Mouse (Mus musculus) left cerebral cortex, postnatal 4 days (tissue): ENCODE results near the gene Tsen34. TPM values are rescaled to one million over a fixed set of nuclear protein-coding genes. Genes with fewer than 3 reads are reported as not detected.
"Not testable (repeated sequence)": the region's sequence is repeated elsewhere in the genome, so short reads cannot be mapped to it uniquely, and the experiment has no call there.

Experiments
- DNase-seq: peaks from one replicate; pipeline ENCODE4 v3.0.0-alpha.2; 2022
- intact Hi-C: fragments of 180-260 bp; cut with DNase I; formaldehyde crosslinking; loops from one replicate; pipeline ENCODE4 v1.15.1; 2025
- microRNA-seq: library from miRNA; unstranded; fragments of <30 nt; microRNA quantifications from one replicate; pipeline ENCODE4 v1.2.0, GENCODE M21; 2022
- total RNA-seq, 2 experiments: library from RNA; stranded (reverse); gene quantifications; 2 replicates each; pipeline ENCODE4 v1.2.3; 2021

Gene Tsen34
- total RNA-seq, 2 experiments from 2014 or later, result 125 to 129 TPM

DNA sequence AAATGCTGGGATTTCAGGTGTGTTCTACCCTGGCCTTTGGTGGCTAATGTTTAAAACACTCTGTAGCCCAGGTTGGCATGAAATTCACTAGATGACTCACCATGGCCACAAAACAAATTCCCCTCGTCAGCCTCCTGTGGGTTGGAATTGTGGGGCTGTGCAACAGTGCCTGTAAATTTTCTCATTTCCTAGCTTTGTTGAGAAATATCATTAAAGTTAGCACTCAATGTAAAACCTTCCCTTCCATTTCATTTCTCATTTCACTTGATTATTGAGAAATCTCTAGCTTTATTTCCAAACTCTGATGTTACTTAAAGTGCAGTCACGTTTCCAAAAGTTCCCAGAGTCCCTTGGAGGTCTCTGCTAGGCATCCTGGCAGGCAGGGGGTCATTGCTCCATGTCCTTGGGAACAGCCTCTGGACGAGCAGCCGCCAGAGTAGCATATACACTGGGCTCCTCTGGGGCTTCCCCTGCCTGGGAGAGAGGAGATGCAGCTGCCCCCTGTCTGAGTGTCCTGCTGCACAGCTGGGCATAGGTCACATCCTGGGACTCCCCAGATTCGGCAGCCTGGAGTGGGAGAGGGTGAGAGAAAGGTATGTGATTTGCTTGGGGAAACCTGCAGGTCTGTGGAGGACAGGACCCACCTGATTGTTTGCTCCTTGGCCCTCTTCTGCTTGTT is 19.7 kb downstream of the Tsen34 start:
- no peak for DNase-seq
- intact Hi-C loops, result no loop called here

DNA sequence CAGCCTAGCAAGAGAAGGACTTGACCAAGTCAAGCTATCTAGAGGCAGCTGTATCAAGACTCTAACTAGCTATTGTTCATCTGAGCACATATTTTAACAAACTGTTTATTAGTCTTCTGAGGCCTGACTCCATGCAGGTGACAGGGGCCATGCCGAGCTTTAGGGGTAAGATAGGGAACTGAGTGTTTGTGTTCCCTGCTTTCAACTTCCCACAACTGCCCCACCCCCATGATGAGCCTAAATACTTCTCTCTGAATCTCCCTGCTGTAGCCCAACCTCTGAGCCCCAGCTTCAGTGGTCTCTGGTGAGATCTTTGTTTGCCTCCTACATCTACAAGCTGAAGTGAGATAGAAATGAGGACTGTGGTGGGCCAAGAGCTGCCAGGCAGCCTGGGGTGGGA is 22.6 kb downstream of the Tsen34 start:
- intact Hi-C loops, result no loop called here
- DNase-seq, result no peak

DNA sequence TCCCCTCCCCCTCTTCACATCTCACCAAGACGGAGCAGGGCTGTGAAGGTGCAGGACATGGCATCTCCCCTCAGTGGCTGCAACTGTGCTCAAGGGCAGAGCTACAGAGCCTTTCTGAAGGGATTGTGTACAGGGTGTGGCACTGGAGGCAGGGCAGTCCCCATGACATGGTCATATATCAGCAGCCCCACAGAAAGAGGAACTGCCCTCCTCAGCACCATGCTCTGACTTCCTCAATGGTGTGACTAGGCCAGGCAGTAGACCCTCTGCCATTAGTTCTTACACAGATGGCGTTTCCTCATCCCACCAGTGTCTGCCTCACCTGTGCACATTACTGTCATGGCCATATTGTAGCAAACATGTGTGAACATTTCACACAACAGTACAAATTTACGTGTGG is 27.6 kb downstream of the Tsen34 start, which contains the start of gene Pirb:
Gene Pirb (minus strand): TSS at position 124 of the 400 bp plus-strand sequence.
- DNase-seq, intact Hi-C loops: not testable (repeated sequence)

DNA sequence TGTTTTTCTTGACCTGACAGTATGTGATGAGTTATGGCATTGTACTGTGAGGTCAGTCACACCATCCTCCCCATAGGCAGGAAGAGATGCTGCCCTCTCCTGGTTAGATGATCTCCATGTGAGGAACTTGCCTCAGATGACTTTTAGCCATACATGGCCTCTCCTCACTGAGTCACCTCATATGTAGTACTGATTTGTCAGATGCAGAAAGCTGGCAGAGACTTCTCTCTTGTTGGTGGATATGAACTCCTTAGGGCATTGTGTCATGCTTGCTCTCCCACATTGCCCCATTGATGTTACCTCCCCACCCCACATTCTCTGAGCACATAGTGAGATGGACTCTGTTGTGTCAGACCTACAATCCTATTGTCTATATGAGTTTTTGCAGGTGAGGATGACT is 32.8 kb downstream of the Tsen34 start:
- intact Hi-C loops, DNase-seq: not testable (repeated sequence)

DNA sequence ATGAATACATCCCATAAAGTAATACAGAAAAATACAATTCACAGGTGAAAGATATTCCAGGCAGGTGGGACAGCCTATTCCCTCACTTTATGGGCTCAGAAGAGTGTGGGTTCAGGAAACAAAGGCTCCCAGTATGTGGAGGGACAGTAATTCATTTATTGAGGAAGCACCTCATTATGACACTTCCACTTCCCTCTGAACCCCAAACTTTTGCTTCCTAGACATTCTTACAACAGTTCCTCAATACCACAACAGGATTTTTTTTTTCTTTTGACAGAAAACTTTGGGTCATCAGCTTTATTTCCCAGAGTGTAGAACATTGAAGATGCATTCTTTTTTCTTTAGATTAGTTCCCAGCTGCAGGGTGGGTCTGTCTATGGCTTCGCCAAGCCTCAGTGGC is 40.0 kb downstream of the Tsen34 start:
- intact Hi-C loops, result not testable (repeated sequence)

More for the DNA sequence above, 40.0 kb downstream of the Tsen34 start:
- DNase-seq, result not testable (repeated sequence)

Small RNA genes within 50 kb of the gene (microRNA-seq; reads per million reads assigned to microRNA genes)
- gene Mir3572, result 5.4 reads per million, percentile 13 among the genes with 10 or more reads in this experiment

Other genes with a start within 250 kb of the Tsen34 start
- gene Tarm1, start 190.2 kb upstream of the Tsen34 start, total RNA-seq, result not detected
- 1 to 10 TPM in 1 of 2 experiments, under 1 TPM in 1; 0.84 to 1.1 TPM for gene Oscar, start 76.7 kb upstream of the Tsen34 start, total RNA-seq
- 100 to 1,000 TPM; 370 to 397 TPM for gene Ndufa3, start 75.5 kb upstream of the Tsen34 start, total RNA-seq
- gene Tfpt, start 62.9 kb upstream of the Tsen34 start, total RNA-seq, result 10 to 100 TPM; 40.7 to 43.7 TPM
- 10 to 100 TPM; 58.0 to 58.2 TPM for gene Prpf31, start 62.9 kb upstream of the Tsen34 start, total RNA-seq
- gene Cnot3, start 47.6 kb upstream of the Tsen34 start, total RNA-seq, result 10 to 100 TPM; 53.3 to 57.2 TPM
- 1 to 10 TPM; 6.2 to 8.2 TPM for gene Leng1, start 27.0 kb upstream of the Tsen34 start, total RNA-seq
- gene Tmc4, start 15.3 kb upstream of the Tsen34 start, total RNA-seq, result 1 to 10 TPM; 7.5 to 8.3 TPM
- gene Mboat7, start 660 bp downstream of the Tsen34 start, total RNA-seq, result 100 to 1,000 TPM; 132 to 147 TPM
- gene Rps9, start 11.1 kb downstream of the Tsen34 start, total RNA-seq, result 100 to 1,000 TPM; 693 to 718 TPM
- gene Pirb, start 27.5 kb downstream of the Tsen34 start, total RNA-seq, result under 1 TPM; 0.22 to 0.34 TPM
- not detected for gene Gm15448, start 132.8 kb downstream of the Tsen34 start, total RNA-seq
- gene Pira2, start 152.2 kb downstream of the Tsen34 start, total RNA-seq, result not detected
- not detected for gene Gm14548, start 205.3 kb downstream of the Tsen34 start, total RNA-seq
- not detected for gene Lilra6, start 222.6 kb downstream of the Tsen34 start, total RNA-seq